Mouse (Mus musculus) thymus, postnatal 25 days (tissue): ENCODE measurements at regions not wholly inside any gene's neighbourhood (a gene's known extent, or its start where the extent isn't known, plus 50 kb on each side); places are given as distances from the start of the nearest gene placed in this dataset.

Source experiments
- DNase-seq: peaks from one replicate; pipeline ENCODE4 v3.0.0; 2022

GRCm38 (mm10) chr9:113417106-113417505, 291.0 kb downstream of the Pdcd6ip start:
- no peak for DNase-seq

- no peak for DNase-seq
These were observed 292.5 kb downstream of the Pdcd6ip start for GRCm38 (mm10) chr9:113415511-113415931.

- DNase-seq, result no peak
These were observed 293.4 kb downstream of the Pdcd6ip start for GRCm38 (mm10) chr9:113414690-113415089.

- no peak for DNase-seq
These were observed 294.2 kb downstream of the Pdcd6ip start for GRCm38 (mm10) chr9:113413851-113414250.

DNA sequence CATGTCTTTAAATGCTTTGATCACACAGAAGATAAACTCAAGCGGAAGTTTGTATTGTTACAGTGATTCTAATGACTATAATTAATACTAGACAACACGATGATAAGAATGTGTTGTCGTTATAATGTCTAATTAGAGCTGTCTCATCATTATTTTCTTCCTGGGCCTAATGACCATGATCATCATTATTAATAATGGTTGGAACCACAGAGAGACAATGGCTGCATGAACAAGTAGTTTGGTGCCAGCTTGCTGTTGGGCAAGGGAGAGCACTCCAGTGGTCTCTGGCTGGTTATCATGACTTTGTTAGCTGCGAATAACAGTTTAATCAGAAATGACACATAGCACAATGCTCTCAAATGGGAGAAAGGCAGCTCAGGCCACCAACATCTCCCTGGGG, 296.4 kb downstream of the Pdcd6ip start:
- DNase-seq, result no peak

DNA sequence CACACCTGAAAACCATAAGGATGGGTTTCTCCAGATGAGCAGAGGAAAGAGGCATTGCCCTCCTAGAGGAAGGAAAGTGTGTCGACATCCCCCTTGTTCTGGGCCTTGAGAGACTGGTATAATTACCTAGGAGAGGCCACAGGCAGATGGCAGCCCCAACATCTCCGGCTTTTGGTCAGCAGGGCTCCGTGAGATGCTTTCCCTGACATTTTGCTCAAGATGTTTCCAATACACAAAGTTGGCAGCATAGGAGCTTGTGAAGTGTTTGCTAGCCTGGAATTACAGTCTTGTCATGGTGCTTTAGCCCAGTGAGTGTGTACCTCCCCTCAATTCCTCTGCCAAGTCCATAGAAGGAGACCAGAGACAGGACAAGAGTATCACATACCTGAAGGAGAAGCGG, 299.5 kb downstream of the Pdcd6ip start:
- no peak for DNase-seq

DNA sequence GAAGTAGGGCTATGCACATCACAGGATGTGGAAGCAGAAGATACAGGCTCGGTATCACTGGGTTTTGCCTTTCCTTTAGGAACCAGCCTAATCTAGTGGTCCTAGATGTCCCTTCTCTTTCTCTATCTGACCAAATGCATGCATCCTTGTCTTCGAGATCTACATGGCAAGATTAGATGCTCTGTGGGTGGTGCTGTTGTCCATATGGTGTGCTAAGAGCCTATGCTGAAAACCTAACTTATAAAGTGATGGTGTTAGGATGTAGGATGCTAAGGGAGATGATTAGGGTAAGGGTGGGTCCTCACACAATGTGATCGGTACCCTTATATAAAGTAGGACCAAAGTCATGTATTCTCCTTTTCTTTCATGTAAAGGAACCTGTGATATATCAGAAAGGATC, 313.7 kb downstream of the Pdcd6ip start:
- no peak for DNase-seq

GRCm38 (mm10) chr9:113387356-113387755, 320.7 kb downstream of the Pdcd6ip start:
- no peak for DNase-seq

DNA sequence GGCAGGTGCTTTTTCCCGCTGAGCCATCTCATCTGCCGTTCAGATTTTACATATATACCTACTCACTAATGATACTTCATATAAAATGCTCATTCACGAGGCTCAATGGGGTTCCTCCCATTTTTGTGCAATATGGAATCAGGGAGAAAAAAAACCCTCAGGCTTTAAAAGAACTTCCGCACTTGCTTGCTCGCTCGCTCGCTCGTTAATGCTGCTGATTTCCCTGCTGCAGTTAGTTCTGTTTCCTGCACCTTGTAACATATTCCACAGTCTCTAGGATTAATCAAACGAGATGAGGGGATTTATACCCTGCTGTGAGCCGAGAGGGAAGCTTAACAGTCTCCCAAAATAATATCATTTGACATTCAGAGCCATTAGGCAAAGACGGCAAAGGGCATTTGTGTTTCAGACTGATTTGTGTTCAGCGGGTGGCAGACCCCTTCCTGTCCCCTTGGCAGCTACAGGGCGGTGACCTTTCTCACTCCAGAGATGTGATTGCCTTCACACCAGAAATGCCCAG, 326.4 kb downstream of the Pdcd6ip start:
- no peak for DNase-seq

- DNase-seq, result no peak
These were observed 327.5 kb downstream of the Pdcd6ip start for GRCm38 (mm10) chr9:113380408-113381129.

DNA sequence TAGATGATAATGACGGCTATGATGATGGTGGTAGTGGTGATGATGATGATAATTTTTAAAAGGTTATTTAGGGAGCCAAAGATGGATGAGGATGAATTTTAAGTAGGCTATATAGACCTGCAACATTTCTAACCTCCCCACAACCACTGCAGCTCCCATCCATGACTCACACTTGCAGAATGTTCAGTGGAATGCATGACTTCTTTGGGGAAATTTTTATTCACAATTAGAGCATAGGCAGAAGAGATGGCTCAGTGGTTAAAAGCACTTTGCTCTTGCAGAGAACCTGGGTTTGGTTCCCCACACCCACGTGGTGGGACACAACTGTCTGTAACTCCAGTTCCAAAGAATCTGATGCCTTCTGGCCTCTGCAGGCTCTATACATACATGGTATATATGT, 329.5 kb downstream of the Pdcd6ip start:
- DNase-seq, result no peak

GRCm38 (mm10) chr9:113371718-113372306, 336.2 kb downstream of the Pdcd6ip start:
- DNase-seq, result no peak

DNA sequence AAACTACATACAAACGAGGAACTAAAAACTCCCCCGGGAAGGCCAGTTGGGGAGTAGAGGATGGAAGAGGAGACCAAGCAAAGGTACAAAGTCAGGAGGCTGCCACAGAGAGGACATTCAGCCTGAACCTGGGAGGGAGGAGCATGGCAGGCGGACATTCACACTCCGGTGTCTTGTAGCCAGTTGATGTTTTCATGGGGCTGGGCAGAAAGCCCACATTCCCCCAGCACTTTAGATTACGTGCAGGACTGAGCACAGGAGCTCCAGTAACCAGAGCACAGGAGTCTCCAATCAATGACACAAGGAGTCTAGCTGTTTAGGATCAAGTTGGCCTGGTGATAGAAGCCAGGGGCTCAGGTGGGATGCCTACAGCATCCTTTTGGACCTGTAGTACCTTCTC, 360.1 kb downstream of the Pdcd6ip start:
- DNase-seq, result no peak

- no peak for DNase-seq
These were observed 361.5 kb downstream of the Pdcd6ip start for GRCm38 (mm10) chr9:113346531-113346930.

DNA sequence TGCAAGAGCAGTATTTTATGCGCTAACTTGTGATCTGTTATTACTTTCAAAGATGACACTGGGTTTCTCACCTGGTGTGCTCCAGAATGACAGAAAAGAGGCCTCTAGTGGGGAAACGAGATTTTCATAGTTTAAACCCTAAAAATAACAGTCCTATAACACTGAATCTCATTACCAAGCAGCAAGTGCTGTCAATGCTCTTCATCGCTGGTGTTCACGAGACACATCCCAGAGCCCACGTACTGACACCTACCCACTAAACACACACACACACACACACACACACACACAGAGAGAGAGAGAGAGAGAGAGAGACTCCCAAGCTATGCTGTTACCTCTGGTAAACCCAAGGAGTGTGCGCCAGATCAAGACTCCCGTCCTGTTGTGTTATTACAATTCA, 365.9 kb downstream of the Pdcd6ip start:
- no peak for DNase-seq

DNA sequence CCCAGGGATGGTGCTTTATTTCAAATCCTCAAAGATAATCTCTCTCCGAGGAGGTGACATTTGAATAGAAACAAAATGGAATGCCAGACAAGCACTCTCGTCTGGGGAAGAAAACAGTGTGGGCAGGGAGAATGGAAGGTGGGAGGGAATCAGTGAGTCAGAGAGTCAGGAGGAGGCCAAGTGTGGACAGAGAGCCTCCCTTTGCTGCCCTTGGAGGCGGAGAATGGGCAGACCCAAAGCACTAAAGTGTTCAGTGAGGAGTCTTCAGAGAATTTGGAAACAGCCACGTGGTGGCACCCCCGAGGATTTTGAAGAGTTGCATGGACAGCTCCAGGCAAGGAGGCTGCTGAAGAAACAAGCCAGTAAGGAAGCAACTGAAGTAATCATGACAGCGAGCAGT, 367.2 kb downstream of the Pdcd6ip start:
- DNase-seq, result no peak

GRCm38 (mm10) chr9:113340036-113340435, 368.0 kb downstream of the Pdcd6ip start:
- DNase-seq, result no peak

GRCm38 (mm10) chr9:113324489-113324888, 383.6 kb downstream of the Pdcd6ip start:
- DNase-seq, result no peak

GRCm38 (mm10) chr9:113309707-113310574, 398.1 kb downstream of the Pdcd6ip start:
- DNase-seq, result no peak

- no peak for DNase-seq
These were observed 402.3 kb downstream of the Pdcd6ip start for GRCm38 (mm10) chr9:113305761-113306160.

GRCm38 (mm10) chr9:113302429-113302828, 405.6 kb downstream of the Pdcd6ip start:
- no peak for DNase-seq

DNA sequence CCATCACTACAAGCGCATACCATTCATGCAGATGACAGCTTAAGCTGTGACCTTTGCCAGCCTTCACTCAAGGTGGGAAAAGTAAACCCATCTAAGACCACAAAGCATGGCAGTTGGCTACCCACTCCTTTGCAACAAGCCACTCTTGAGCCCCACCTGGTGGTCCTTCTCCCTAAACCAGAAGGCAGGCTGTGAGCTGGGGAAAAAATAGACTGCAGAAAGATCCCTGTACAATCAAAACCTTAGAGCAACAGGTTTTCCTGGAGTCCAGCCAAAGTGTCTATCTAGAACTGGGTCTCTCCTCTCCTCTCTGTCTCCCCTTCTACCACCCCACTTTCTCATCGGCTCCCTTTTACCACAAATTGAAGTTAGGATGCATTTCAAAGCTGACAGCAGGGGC, 407.2 kb downstream of the Pdcd6ip start:
- no peak for DNase-seq

DNA sequence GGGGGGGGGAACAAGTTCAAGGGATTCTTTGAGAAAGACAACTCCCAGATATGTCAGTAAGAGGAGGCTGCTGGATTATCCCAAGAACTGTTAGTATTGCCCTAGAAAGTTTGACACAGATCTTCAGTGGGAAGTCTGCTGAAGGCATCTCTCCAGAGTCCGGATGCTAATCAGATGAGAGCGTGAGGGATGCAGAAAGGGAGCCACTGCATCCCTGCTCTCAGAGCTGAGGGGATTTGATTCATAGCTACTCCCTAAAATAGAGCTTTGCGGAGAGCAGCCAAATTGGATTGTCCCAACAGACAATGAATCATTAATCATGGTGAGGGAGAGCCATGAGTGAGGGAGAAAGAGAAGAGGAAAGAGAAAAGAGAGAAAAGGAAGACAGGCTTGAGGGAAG, 408.2 kb downstream of the Pdcd6ip start:
- DNase-seq, result no peak
